Mouse (Mus musculus) megakaryocyte progenitor cell, adult 5-6 weeks (primary cell): Measurements from ENCODE around the gene Slamf8. TPM values are rescaled to one million over a fixed set of nuclear protein-coding genes. Genes with fewer than 3 reads are reported as not detected.

Experiments
- ATAC-seq: replicated peaks from 2 replicates; pipeline ENCODE4 v1.8.0; 2016; ENCODE audit warnings: mild to moderate bottlenecking, moderate TSS enrichment, inconsistent platforms; ENCODE audit not compliant: poor library complexity
- total RNA-seq, 2 experiments: library from RNA; stranded (forward) in 1 of 2; stranded (reverse) in 1 of 2; fragments of 157-497, 149-512 nt in 1 of 2; fragments of 200-1000 nt in 1 of 2; gene quantifications; 2 replicates each; pipeline versions ENCODE4 v1.2.3 to v1.2.4; 2015 to 2017

Gene Slamf8
- total RNA-seq, 2 experiments from 2014 or later = not detected

DNA sequence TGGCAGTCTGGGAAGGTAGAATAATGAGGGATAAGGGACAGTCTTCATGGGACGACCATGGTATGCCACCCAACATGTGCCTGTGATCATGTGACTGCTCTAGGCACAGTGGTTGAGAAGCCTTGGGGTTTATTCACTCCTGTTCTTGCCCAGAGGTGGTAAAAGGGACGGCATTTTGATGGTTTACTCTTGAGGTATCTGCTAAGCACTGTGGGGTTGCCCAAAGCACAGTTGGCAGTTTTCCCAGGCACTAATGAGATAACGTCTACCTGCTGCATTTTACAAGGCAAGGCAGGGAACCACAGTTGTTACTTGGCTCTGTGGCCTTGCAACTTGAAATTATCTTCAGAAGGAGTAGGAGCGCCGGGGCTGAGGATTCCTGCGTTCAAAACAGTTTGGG is 50.5 kb downstream of the Slamf8 start:
- ATAC-seq = no peak

DNA sequence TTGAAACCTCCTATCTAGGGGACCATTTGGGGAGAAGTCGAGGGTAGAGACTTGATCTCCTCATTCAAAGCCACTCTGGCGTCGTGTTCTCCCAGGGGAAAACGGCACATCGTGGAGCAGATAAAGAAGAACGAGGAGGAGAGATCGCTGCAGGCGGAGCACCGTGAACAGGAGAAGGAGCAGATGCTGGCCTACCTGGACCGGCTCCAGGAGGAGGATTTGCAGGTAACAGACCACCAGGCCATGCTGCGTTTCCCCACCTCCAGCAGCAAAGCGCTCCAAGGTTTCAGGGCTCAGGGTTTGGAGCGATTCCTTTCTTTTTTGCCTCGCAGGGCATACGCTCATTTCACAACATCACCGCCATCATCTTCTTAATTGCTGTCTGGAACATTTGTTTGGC is 55.3 kb downstream of the Slamf8 start:
- ATAC-seq = no peak

DNA sequence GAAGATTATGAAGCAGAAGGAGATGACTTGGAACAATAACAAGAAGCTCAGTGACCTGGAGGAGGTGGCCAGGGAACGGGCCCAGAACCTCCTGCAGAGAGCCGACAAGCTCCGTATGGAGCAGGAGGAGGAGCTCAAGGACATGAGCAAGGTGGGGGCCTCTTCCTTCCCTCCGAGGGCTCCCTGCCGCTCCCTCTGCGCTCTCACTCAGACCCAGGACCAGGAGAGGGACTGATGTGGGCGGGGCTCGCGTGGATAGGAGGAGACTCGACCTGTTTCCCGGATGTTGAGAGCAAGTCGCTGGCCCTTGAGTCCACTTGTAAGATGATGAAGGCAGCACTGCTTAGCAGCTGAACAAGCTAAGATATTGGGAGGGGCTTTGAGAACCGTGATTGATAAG is 57.8 kb downstream of the Slamf8 start:
- ATAC-seq = no peak

Other genes starting within 250 kb of the Slamf8 start
- 0.20 and 0.24 TPM in 2 replicates for gene Kcnj10, start 249.4 kb downstream of the Slamf8 start, total RNA-seq (2015)
- 0.04 and 0.14 TPM in 2 replicates for gene Kcnj10, start 249.4 kb downstream of the Slamf8 start, total RNA-seq (2017)
- 14.7 and 16.2 TPM in 2 replicates for gene Pigm, start 214.0 kb downstream of the Slamf8 start, total RNA-seq (2015)
- 15.3 and 15.7 TPM in 2 replicates for gene Pigm, start 214.0 kb downstream of the Slamf8 start, total RNA-seq (2017)
- 0.35 and 0.49 TPM in 2 replicates for gene Slamf9, start 115.2 kb downstream of the Slamf8 start, total RNA-seq (2015)
- gene Slamf9, start 115.2 kb downstream of the Slamf8 start, total RNA-seq (2017) = 0.41 and 0.62 TPM in 2 replicates
- gene Igsf9, start 108.8 kb downstream of the Slamf8 start, total RNA-seq (2015) = 0.10 TPM in 1 of 2 replicates, not detected in the other
- 0.30 TPM in 1 of 2 replicates, not detected in the other for gene Igsf9, start 108.8 kb downstream of the Slamf8 start, total RNA-seq (2017)
- 621 and 639 TPM in 2 replicates for gene Tagln2, start 90.5 kb downstream of the Slamf8 start, total RNA-seq (2015)
- 290 and 305 TPM in 2 replicates for gene Tagln2, start 90.5 kb downstream of the Slamf8 start, total RNA-seq (2017)
- 0.12 TPM in 1 of 2 replicates, not detected in the other for gene Cfap45, start 69.8 kb downstream of the Slamf8 start, total RNA-seq (2015)
- gene Cfap45, start 69.8 kb downstream of the Slamf8 start, total RNA-seq (2017) = not detected in 2 replicates
- gene Vsig8, start 34.6 kb downstream of the Slamf8 start, total RNA-seq (2015) = not detected in 2 replicates
- not detected in 2 replicates for gene Vsig8, start 34.6 kb downstream of the Slamf8 start, total RNA-seq (2017)
- not detected in 2 replicates for gene Fcrl6, start 12.0 kb upstream of the Slamf8 start, total RNA-seq (2015)
- not detected in 2 replicates for gene Fcrl6, start 12.0 kb upstream of the Slamf8 start, total RNA-seq (2017)
- gene Dusp23, start 42.4 kb upstream of the Slamf8 start, total RNA-seq (2015) = 18.0 and 21.6 TPM in 2 replicates
- gene Dusp23, start 42.4 kb upstream of the Slamf8 start, total RNA-seq (2017) = 2.5 and 3.5 TPM in 2 replicates
- gene Crp, start 107.5 kb upstream of the Slamf8 start, total RNA-seq (2015) = not detected in 2 replicates
- not detected in 2 replicates for gene Crp, start 107.5 kb upstream of the Slamf8 start, total RNA-seq (2017)